Mouse (Mus musculus): Measurements from ENCODE around the gene Elp6. TPM values are rescaled to one million over a fixed set of nuclear protein-coding genes. Genes with fewer than 3 reads are reported as not detected.

Elp6 gene
- total RNA-seq (2023): 1 to 10 TPM; 3.4 to 4.1 TPM

GRCm38 (mm10) chr9:110304969-110305651 is at the start of gene Elp6:
Elp6 (plus strand) TSS chr9:110305173.

GRCm38 (mm10) chr9:110333135-110333895 is 28.3 kb downstream of the Elp6 start, which contains the start of gene Scap:
Scap (plus strand) TSS chr9:110333288.

Other genes starting within 250 kb of the Elp6 start
- 10 to 100 TPM; 36.4 to 38.6 TPM for gene Smarcc1, start 187.5 kb upstream of the Elp6 start, total RNA-seq (2023)
- 10 to 100 TPM; 31.6 to 37.2 TPM for gene Dhx30, start 187.3 kb upstream of the Elp6 start, total RNA-seq (2023)
- under 1 TPM; 0.22 to 0.35 TPM for gene Cspg5, start 61.4 kb upstream of the Elp6 start, total RNA-seq (2023)
- 10 to 100 TPM; 24.4 to 28.4 TPM for gene Scap, start 28.1 kb downstream of the Elp6 start, total RNA-seq (2023)
- gene Ptpn23, start 103.0 kb downstream of the Elp6 start, total RNA-seq (2023): 10 to 100 TPM; 24.0 to 37.9 TPM
- gene Ngp, start 114.6 kb downstream of the Elp6 start, total RNA-seq (2023): over 10,000 TPM; 16,812 to 17,778 TPM
- gene Klhl18, start 171.5 kb downstream of the Elp6 start, total RNA-seq (2023): 10 to 100 TPM; 26.5 to 33.3 TPM
- 1 to 10 TPM; 1.2 to 1.3 TPM for gene Kif9, start 171.8 kb downstream of the Elp6 start, total RNA-seq (2023)
- 100 to 1,000 TPM in 1 of 2 experiments, 10 to 100 TPM in 1; 86.6 to 102 TPM for gene Setd2, start 227.4 kb downstream of the Elp6 start, total RNA-seq (2023)

Data from neutrophil, adult 83 days (primary cell).